Mouse (Mus musculus) CD4-positive, CD25-positive, alpha-beta regulatory T cell, adult 4 months (primary cell): Measurements from ENCODE around the gene 1700017B05Rik. TPM values are rescaled to one million over a fixed set of nuclear protein-coding genes. Genes with fewer than 3 reads are reported as not detected.
"Not testable (repeated sequence)": the region's sequence is repeated elsewhere in the genome, so short reads cannot be mapped to it uniquely, and the experiment has no call there.

Source experiments
- ATAC-seq: one replicate; pipeline ENCODE4 v1.8.0; 2017
- polyA plus RNA-seq, 2 experiments: library from polyadenylated mRNA; unstranded; fragments of 100-300 nt; shearing (Covaris generic); gene quantifications; one replicate each; pipeline ENCODE4 v1.2.1; 2017

Gene 1700017B05Rik
- polyA plus RNA-seq, 2 experiments from 2014 or later = 15.1 to 22.6 TPM

GRCm38 (mm10) chr9:57212448-57213222 lies 49.8 kb downstream of the 1700017B05Rik start:
- ATAC-seq = no peak

GRCm38 (mm10) chr9:57209316-57209715 lies 53.1 kb downstream of the 1700017B05Rik start:
- ATAC-seq = no peak

GRCm38 (mm10) chr9:57206896-57207295 lies 55.5 kb downstream of the 1700017B05Rik start:
- ATAC-seq = no peak

GRCm38 (mm10) chr9:57203571-57203970 lies 58.8 kb downstream of the 1700017B05Rik start:
- ATAC-seq = not testable (repeated sequence)

Other genes with a start within 250 kb of the 1700017B05Rik start
- gene Sin3a, start 190.6 kb downstream of the 1700017B05Rik start, polyA plus RNA-seq = 10 to 100 TPM; 44.7 to 47.9 TPM
- 100 to 1,000 TPM in 1 of 2 experiments, 10 to 100 TPM in 1; 41.1 to 119 TPM for gene Man2c1, start 131.9 kb downstream of the 1700017B05Rik start, polyA plus RNA-seq
- gene Neil1, start 114.3 kb downstream of the 1700017B05Rik start, polyA plus RNA-seq = 10 to 100 TPM; 23.4 to 43.1 TPM
- gene Commd4, start 104.3 kb downstream of the 1700017B05Rik start, polyA plus RNA-seq = 100 to 1,000 TPM; 295 to 389 TPM
- not detected for gene Trcg1, start 26.1 kb downstream of the 1700017B05Rik start, polyA plus RNA-seq
- 100 to 1,000 TPM; 157 to 228 TPM for gene Ppcdc, start 177.5 kb upstream of the 1700017B05Rik start, polyA plus RNA-seq
- under 1 TPM in 1 of 2 experiments, not detected in 1; 0.26 TPM for gene Scamp5, start 205.4 kb upstream of the 1700017B05Rik start, polyA plus RNA-seq
- gene Rpp25, start 241.4 kb upstream of the 1700017B05Rik start, polyA plus RNA-seq = not detected